Mouse (Mus musculus): ENCODE measurements around the gene Ppp1r10. TPM values are rescaled to one million over a fixed set of nuclear protein-coding genes. Genes with fewer than 3 reads are reported as not detected.

Gene Ppp1r10
- total RNA-seq, 1 experiment from 2014 or later: 218 TPM

GRCm38 (mm10) chr17:35958533-35959223 is 42.4 kb downstream of the Ppp1r10 start:
- no peak for ATAC-seq (replicated peaks in 1 of 2; ENCODE audit: insufficient read depth in 1 of 2, low FRiP score in 2 of 2, low TSS enrichment in 1 of 2, low read depth in 1 of 2, poor library complexity in 2 of 2, severe bottlenecking in 2 of 2)

- ATAC-seq (replicated peaks in 1 of 2; ENCODE audit: insufficient read depth in 1 of 2, low FRiP score in 2 of 2, low TSS enrichment in 1 of 2, low read depth in 1 of 2, poor library complexity in 2 of 2, severe bottlenecking in 2 of 2): no peak
Measured at GRCm38 (mm10) chr17:35963279-35963678, 47.0 kb downstream of the Ppp1r10 start.

GRCm38 (mm10) chr17:35967621-35968020 is 51.4 kb downstream of the Ppp1r10 start:
- no peak for ATAC-seq (replicated peaks in 1 of 2; ENCODE audit: insufficient read depth in 1 of 2, low FRiP score in 2 of 2, low TSS enrichment in 1 of 2, low read depth in 1 of 2, poor library complexity in 2 of 2, severe bottlenecking in 2 of 2)

- peak; percentile 96 to 98 for ATAC-seq (replicated peaks in 1 of 2; ENCODE audit: insufficient read depth in 1 of 2, low FRiP score in 2 of 2, low TSS enrichment in 1 of 2, low read depth in 1 of 2, poor library complexity in 2 of 2, severe bottlenecking in 2 of 2)
Measured at GRCm38 (mm10) chr17:35969418-35970389, 53.5 kb downstream of the Ppp1r10 start, which contains the start of gene Abcf1. Gene Abcf1 (minus strand): TSS chr17:35969761.

- ATAC-seq (replicated peaks in 1 of 2; ENCODE audit: insufficient read depth in 1 of 2, low FRiP score in 2 of 2, low TSS enrichment in 1 of 2, low read depth in 1 of 2, poor library complexity in 2 of 2, severe bottlenecking in 2 of 2): no peak
Measured at GRCm38 (mm10) chr17:35972131-35972530, 55.9 kb downstream of the Ppp1r10 start.

- ATAC-seq (replicated peaks in 1 of 2; ENCODE audit: insufficient read depth in 1 of 2, low FRiP score in 2 of 2, low TSS enrichment in 1 of 2, low read depth in 1 of 2, poor library complexity in 2 of 2, severe bottlenecking in 2 of 2): peak in 1 of 2 experiments; percentile 22; a peak in 2 of 4 replicates
Measured at GRCm38 (mm10) chr17:35978811-35979400, 62.7 kb downstream of the Ppp1r10 start.

- ATAC-seq (replicated peaks in 1 of 2; ENCODE audit: insufficient read depth in 1 of 2, low FRiP score in 2 of 2, low TSS enrichment in 1 of 2, low read depth in 1 of 2, poor library complexity in 2 of 2, severe bottlenecking in 2 of 2): peak; percentile 78 to 82
Measured at GRCm38 (mm10) chr17:35979401-35980362, 63.4 kb downstream of the Ppp1r10 start, which contains the start of the genes Gnl1 and Prr3. Gene Gnl1 (plus strand): TSS chr17:35979851. Gene Prr3 (minus strand): TSS chr17:35980236.

GRCm38 (mm10) chr17:35980363-35980754 is 64.1 kb downstream of the Ppp1r10 start:
- 0 out of 4 replicates have a peak, but pooled peaks of 1 of the 2 experiments have one; percentile 3 for ATAC-seq (replicated peaks in 1 of 2; ENCODE audit: insufficient read depth in 1 of 2, low FRiP score in 2 of 2, low TSS enrichment in 1 of 2, low read depth in 1 of 2, poor library complexity in 2 of 2, severe bottlenecking in 2 of 2)

- no peak for ATAC-seq (replicated peaks in 1 of 2; ENCODE audit: insufficient read depth in 1 of 2, low FRiP score in 2 of 2, low TSS enrichment in 1 of 2, low read depth in 1 of 2, poor library complexity in 2 of 2, severe bottlenecking in 2 of 2)
Measured at GRCm38 (mm10) chr17:35981776-35982175, 65.5 kb downstream of the Ppp1r10 start.

Other genes with a start within 250 kb of the Ppp1r10 start
- 11.3 and 12.6 TPM in 2 replicates for gene Vars2, start 248.8 kb upstream of the Ppp1r10 start, total RNA-seq (2017)
- 14.1 and 17.3 TPM in 2 replicates for gene Gtf2h4, start 242.7 kb upstream of the Ppp1r10 start, total RNA-seq (2017)
- 0.75 TPM in 1 of 2 replicates, not detected in the other for gene Ddr1, start 211.8 kb upstream of the Ppp1r10 start, total RNA-seq (2017)
- gene Ier3, start 94.8 kb upstream of the Ppp1r10 start, total RNA-seq (2017): 128 and 182 TPM in 2 replicates
- 134 and 140 TPM in 2 replicates for gene Flot1, start 93.2 kb upstream of the Ppp1r10 start, total RNA-seq (2017)
- gene Tubb5, start 78.1 kb upstream of the Ppp1r10 start, total RNA-seq (2017): 873 and 988 TPM in 2 replicates
- gene Mdc1, start 74.9 kb upstream of the Ppp1r10 start, total RNA-seq (2017): 26.0 and 40.0 TPM in 2 replicates
- gene Nrm, start 55.1 kb upstream of the Ppp1r10 start, total RNA-seq (2017): 53.1 and 73.0 TPM in 2 replicates
- gene Ppp1r18, start 50.8 kb upstream of the Ppp1r10 start, total RNA-seq (2017): 35.9 and 44.0 TPM in 2 replicates
- gene Dhx16, start 36.6 kb upstream of the Ppp1r10 start, total RNA-seq (2017): 39.1 and 57.0 TPM in 2 replicates
- gene 2310061I04Rik, start 19.0 kb upstream of the Ppp1r10 start, total RNA-seq (2017): 4.9 and 17.4 TPM in 2 replicates
- 13.0 and 18.1 TPM in 2 replicates for gene Atat1, start 6.4 kb upstream of the Ppp1r10 start, total RNA-seq (2017)
- 47.0 and 51.8 TPM in 2 replicates for gene Mrps18b, start within 50 bp of the Ppp1r10 start, total RNA-seq (2017)
- gene Abcf1, start 53.3 kb downstream of the Ppp1r10 start, total RNA-seq (2017): 139 and 356 TPM in 2 replicates
- 18.3 and 22.1 TPM in 2 replicates for gene Gnl1, start 63.4 kb downstream of the Ppp1r10 start, total RNA-seq (2017)
- 15.4 and 27.2 TPM in 2 replicates for gene Prr3, start 63.8 kb downstream of the Ppp1r10 start, total RNA-seq (2017)
- gene H2-T24, start 104.1 kb downstream of the Ppp1r10 start, total RNA-seq (2017): 16.8 and 23.6 TPM in 2 replicates
- gene H2-T23, start 116.4 kb downstream of the Ppp1r10 start, total RNA-seq (2017): 197 and 236 TPM in 2 replicates
- gene H2-T22, start 126.3 kb downstream of the Ppp1r10 start, total RNA-seq (2017): 66.7 and 102 TPM in 2 replicates
- gene Gm6034, start 126.5 kb downstream of the Ppp1r10 start, total RNA-seq (2017): not detected in 2 replicates
- gene Gm11127, start 141.9 kb downstream of the Ppp1r10 start, total RNA-seq (2017): not detected in 2 replicates
- 0.56 TPM in 1 of 2 replicates, not detected in the other for gene Gm19684, start 205.2 kb downstream of the Ppp1r10 start, total RNA-seq (2017)
- gene Gm7030, start 213.0 kb downstream of the Ppp1r10 start, total RNA-seq (2017): not detected in 2 replicates

Data from hematopoietic stem cell, adult 5-6 weeks (primary cell).